Mouse (Mus musculus): ENCODE results near the gene Smug1. TPM values are rescaled to one million over a fixed set of nuclear protein-coding genes. Genes with fewer than 3 reads are reported as not detected.

The Smug1 gene
- total RNA-seq, 2 experiments from 2014 or later: 12.7 to 14.1 TPM

Other genes starting within 250 kb of the Smug1 start
- gene Hoxc13, start 246.0 kb downstream of the Smug1 start, total RNA-seq (2021): not detected
- not detected for gene Hoxc12, start 230.3 kb downstream of the Smug1 start, total RNA-seq (2021)
- not detected for gene Hoxc11, start 212.7 kb downstream of the Smug1 start, total RNA-seq (2021)
- gene Hoxc10, start 200.3 kb downstream of the Smug1 start, total RNA-seq (2021): not detected
- not detected for gene Hoxc5, start 199.6 kb downstream of the Smug1 start, total RNA-seq (2021)
- not detected for gene Hoxc9, start 190.7 kb downstream of the Smug1 start, total RNA-seq (2021)
- not detected for gene Hoxc8, start 176.5 kb downstream of the Smug1 start, total RNA-seq (2021)
- gene Hoxc6, start 168.8 kb downstream of the Smug1 start, total RNA-seq (2021): under 1 TPM in 1 of 2 experiments, not detected in 1; 0.16 TPM
- under 1 TPM in 1 of 2 experiments, not detected in 1; 0.14 TPM for gene Hoxc4, start 148.2 kb downstream of the Smug1 start, total RNA-seq (2021)
- 100 to 1,000 TPM; 146 TPM for gene Cbx5, start 72.7 kb upstream of the Smug1 start, total RNA-seq (2021)
- 100 to 1,000 TPM; 408 to 415 TPM for gene Hnrnpa1, start 73.3 kb upstream of the Smug1 start, total RNA-seq (2021)
- 1 to 10 TPM; 1.0 to 1.1 TPM for gene Nfe2, start 91.3 kb upstream of the Smug1 start, total RNA-seq (2021)
- 10 to 100 TPM; 88.7 to 91.2 TPM for gene Copz1, start 105.6 kb upstream of the Smug1 start, total RNA-seq (2021)
- not detected for gene Gpr84, start 143.5 kb upstream of the Smug1 start, total RNA-seq (2021)
- 10 to 100 TPM; 21.9 to 22.0 TPM for gene Zfp385a, start 173.0 kb upstream of the Smug1 start, total RNA-seq (2021)
- 100 to 1,000 TPM; 120 to 121 TPM for gene Itga5, start 199.7 kb upstream of the Smug1 start, total RNA-seq (2021)

Measured in heart, postnatal 4 days (tissue).